Mouse (Mus musculus): ENCODE measurements around the gene Lbh. TPM values are rescaled to one million over a fixed set of nuclear protein-coding genes. Genes with fewer than 3 reads are reported as not detected.

Gene Lbh
- 35.4 TPM for polyA plus RNA-seq (2015; fragmentation: Illumina TruSeq; extraction: RNeasy Lipid Tissue Mini Kit (QIAGEN cat#74804); ENCODE audit: insufficient read depth, low read depth, low replicate concordance)

GRCm38 (mm10) chr17:72918053-72918452 is at the start of gene Lbh:
TSS of gene Lbh (plus strand) at chr17:72918305.

Other genes with a start within 250 kb of the Lbh start
- 8.6 TPM for gene Ypel5, start 81.9 kb upstream of the Lbh start, polyA plus RNA-seq (2015; fragmentation: Illumina TruSeq; extraction: RNeasy Lipid Tissue Mini Kit (QIAGEN cat#74804); ENCODE audit: insufficient read depth, low read depth, low replicate concordance)
- gene Lclat1, start 189.7 kb downstream of the Lbh start, polyA plus RNA-seq (2015; fragmentation: Illumina TruSeq; extraction: RNeasy Lipid Tissue Mini Kit (QIAGEN cat#74804); ENCODE audit: insufficient read depth, low read depth, low replicate concordance): 2.6 TPM